Mouse (Mus musculus) hindbrain, postnatal 0 days (tissue): ENCODE data around the gene Cnfn. TPM values are rescaled to one million over a fixed set of nuclear protein-coding genes. Genes with fewer than 3 reads are reported as not detected.
"Not testable (repeated sequence)": the region's sequence is repeated elsewhere in the genome, so short reads cannot be mapped to it uniquely, and the experiment has no call there.

ENCODE experiments used
- ATAC-seq: fragments of 200-750 bp; cut with Nextera tagmentation; 2 replicates; pipeline ENCODE4 v1.8.0; 2017; ENCODE audit warnings: mild to moderate bottlenecking, moderate TSS enrichment, moderate library complexity
- DNase-seq: peaks from one replicate; pipeline ENCODE4 v3.0.0-alpha.2; 2015; ENCODE audit warnings: low spot score
- H3K27ac ChIP-seq: fragments of 300-500 bp; sonication (generic); 2 replicates; pipeline ENCODE4 v1.5.1; 2014; ENCODE audit warnings: mild to moderate bottlenecking
- H3K27me3 ChIP-seq: fragments of 300-500 bp; sonication (generic); 2 replicates; pipeline ENCODE4 v1.6.1; 2014; ENCODE audit warnings: low read length, mixed read lengths; ENCODE audit not compliant: insufficient read depth
- H3K36me3 ChIP-seq: fragments of 300-500 bp; sonication (generic); 2 replicates; pipeline ENCODE4 v1.6.1; 2014; ENCODE audit warnings: low read length, mixed read lengths; ENCODE audit not compliant: insufficient read depth
- H3K4me1 ChIP-seq: fragments of 300-500 bp; sonication (generic); 2 replicates; pipeline ENCODE4 v1.6.1; 2014; ENCODE audit warnings: antibody characterized with exemption, low read length, mixed read lengths; ENCODE audit not compliant: insufficient read depth
- H3K4me2 ChIP-seq: fragments of 300-500 bp; sonication (generic); 2 replicates; pipeline ENCODE4 v1.6.1; 2014; ENCODE audit warnings: low read depth, mild to moderate bottlenecking, low read length, moderate library complexity, mixed read lengths
- H3K4me3 ChIP-seq: fragments of 300-500 bp; sonication (generic); 2 replicates; pipeline ENCODE4 v1.5.1; 2014; ENCODE audit warnings: low read length
- H3K9ac ChIP-seq: fragments of 300-500 bp; sonication (generic); replicated peaks from 2 replicates; pipeline ENCODE4 v1.6.1; 2014; ENCODE audit warnings: mild to moderate bottlenecking, low read length, moderate library complexity, mixed read lengths
- H3K9me3 ChIP-seq: fragments of 300-500 bp; sonication (generic); 2 replicates; pipeline ENCODE4 v1.6.1; 2016; ENCODE audit warnings: low read length, mixed read lengths
- CTCF ChIP-seq: IDR thresholded peaks from 2 replicates; pipeline ENCODE4 v1.5.1; 2016; ENCODE audit warnings: antibody characterized with exemption, control low read depth, low read depth
- WGBS: fragments of 180-500 bp; shearing (Covaris S2); extraction: QIAGEN DNeasy Blood & Tissue Kit; methylation state at CpG from one replicate; pipeline ENCODE4 v1.1.7; 2014; 5-methylcytosine and 5-hydroxymethylcytosine counted together
- polyA plus RNA-seq: library from polyadenylated mRNA; unstranded; fragments of >200 nt; fragmentation: Nextera tagmentation; extraction: Ambion mirVana; gene quantifications from 2 replicates; pipeline ENCODE4 v1.2.1, GENCODE M21; 2015
- total RNA-seq: library from RNA; depleted of rRNA; stranded (reverse); fragments of >200 nt; gene quantifications from 2 replicates; pipeline ENCODE4 v1.2.3, GENCODE M21; 2014

Cnfn gene
- total and polyA plus RNA-seq, 2 experiments from 2014 or later, result 0.30 TPM; not detected in 1

DNA sequence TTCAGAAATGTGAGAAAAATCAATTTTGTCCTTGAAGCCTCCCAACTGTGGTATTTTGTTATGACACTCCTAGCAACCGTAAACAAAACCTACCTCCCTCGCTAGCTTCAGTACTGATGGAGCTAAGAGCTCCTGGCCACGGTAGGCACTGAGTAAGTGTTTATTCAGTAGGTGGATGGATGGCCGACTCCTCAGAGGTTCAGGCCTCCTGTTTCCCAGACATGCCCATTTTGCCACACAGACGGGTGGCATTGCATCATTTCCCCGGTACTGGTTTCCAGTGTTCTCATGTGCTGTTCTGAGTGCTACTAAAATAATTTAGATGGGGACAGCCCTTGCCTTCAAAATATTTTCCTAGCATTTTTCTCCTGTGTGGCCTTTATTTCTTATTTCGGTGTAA, 36.9 kb upstream of the Cnfn start:
- Histone ChIP-seq H3K27me3 (no peaks in the 10 kb centered on the region), H3K4me3 (no peak overlapping the region), H3K36me3 (no peaks in the 10 kb centered on the region), H3K27ac (no peak overlapping the region), H3K9ac (no peak overlapping the region), H3K4me1 (no peaks in the 10 kb centered on the region), H3K4me2 (no peak overlapping the region), H3K9me3 (no peaks in the 10 kb centered on the region)
- TF ChIP-seq CTCF, result no peak
- no peak for ATAC-seq
- 89% methylated on average over 7 of the region's 7 CpGs for WGBS
- no peak for DNase-seq

GRCm38 (mm10) chr7:25402671-25403101, 33.2 kb upstream of the Cnfn start:
- Histone ChIP-seq H3K4me3 (no peak overlapping the region), H3K9me3 (no peaks in the 10 kb centered on the region), H3K36me3 (no peaks in the 10 kb centered on the region), H3K4me2 (no peak overlapping the region), H3K9ac (no peak overlapping the region), H3K27ac (no peak overlapping the region), H3K27me3 (no peaks in the 10 kb centered on the region), H3K4me1 (no peaks in the 10 kb centered on the region)
- DNase-seq, result peak; percentile 30
- peak; percentile 64 for TF ChIP-seq CTCF
- 1% methylated on average over 2 of the region's 2 CpGs for WGBS
- no peak for ATAC-seq

GRCm38 (mm10) chr7:25401986-25402385, 32.5 kb upstream of the Cnfn start:
- no peak for TF ChIP-seq CTCF

GRCm38 (mm10) chr7:25401551-25401950, 32.0 kb upstream of the Cnfn start:
- no peaks in the 10 kb centered on the region for H3K9me3 ChIP-seq
- 68% methylated on average over 2 of the region's 2 CpGs for whole genome bisulfite sequencing
- peaks cover 3% of the 10 kb centered on the region; the same call in 1 of the 2 replicates for H3K4me1 ChIP-seq
- no peaks in the 10 kb centered on the region for H3K36me3 ChIP-seq
- H3K9ac ChIP-seq, result no peak overlapping the region
- DNase-seq (no peak), ATAC-seq (no peak)
- H3K27me3 ChIP-seq, result no peaks in the 10 kb centered on the region
- TF ChIP-seq CTCF, result no peak
- H3K27ac ChIP-seq, result no peak overlapping the region
- H3K4me3 ChIP-seq, result no peak overlapping the region
- H3K4me2 ChIP-seq, result no peak overlapping the region

More at GRCm38 (mm10) chr7:25401986-25402385, 32.5 kb upstream of the Cnfn start:
- no peak for ATAC-seq
- no peak overlapping the region for H3K4me3 ChIP-seq
- no peaks in the 10 kb centered on the region for H3K36me3 ChIP-seq
- no peak overlapping the region for H3K9ac ChIP-seq
- H3K4me2 ChIP-seq, result no peak overlapping the region
- H3K27ac ChIP-seq, result no peak overlapping the region
- H3K27me3 ChIP-seq, result no peaks in the 10 kb centered on the region
- no peaks in the 10 kb centered on the region for H3K9me3 ChIP-seq
- WGBS, result 34% methylated on average over 5 of the region's 5 CpGs
- no peaks in the 10 kb centered on the region for H3K4me1 ChIP-seq
- no peak for DNase-seq

DNA sequence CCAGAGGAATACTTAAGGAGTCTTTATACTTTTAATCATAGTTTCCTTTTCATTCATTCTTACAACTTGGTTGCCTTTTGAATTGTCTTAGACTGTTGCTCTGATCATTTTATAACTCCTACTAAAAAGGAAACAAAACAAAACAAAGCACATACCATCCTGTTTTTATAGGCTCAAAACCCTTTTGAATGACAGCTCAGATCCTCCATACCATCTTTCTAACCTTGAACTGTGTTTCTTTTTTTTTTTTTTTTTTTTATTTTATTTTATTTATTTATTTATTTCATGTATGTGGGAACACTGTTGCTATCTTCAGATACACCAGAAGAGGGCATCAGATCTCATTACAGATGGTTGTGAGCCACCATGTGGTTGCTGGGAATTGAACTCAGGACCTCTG, 29.5 kb upstream of the Cnfn start:
- H3K4me1 ChIP-seq, result peaks cover 15% of the 10 kb centered on the region
- H3K4me2 ChIP-seq, H3K4me3 ChIP-seq, H3K9me3 ChIP-seq, H3K27me3 ChIP-seq, ATAC-seq, H3K27ac ChIP-seq, DNase-seq, H3K36me3 ChIP-seq, H3K9ac ChIP-seq: not testable (repeated sequence)

DNA sequence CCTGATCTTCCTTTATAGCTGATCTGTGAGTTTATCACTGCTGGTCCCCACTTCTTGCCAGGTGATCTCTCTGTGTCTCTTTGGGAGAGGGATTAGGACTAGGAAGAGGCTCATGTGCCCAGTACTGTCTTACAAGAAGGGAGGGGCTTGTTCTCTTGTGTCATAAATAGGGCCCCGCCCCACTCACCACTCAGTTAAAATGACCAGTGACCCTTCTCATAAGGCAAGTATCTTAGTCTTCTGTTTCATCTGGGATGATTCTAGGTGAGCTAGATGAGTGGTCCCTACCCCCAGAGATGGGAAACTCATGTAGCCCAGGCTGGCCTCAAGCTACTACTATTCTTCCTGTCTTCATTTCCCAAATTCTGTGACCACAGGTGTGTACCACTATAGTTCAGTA, 29.1 kb upstream of the Cnfn start, which contains the start of gene Lipe:
Gene Lipe (minus strand): TSS at position 101 of the 400 bp plus-strand sequence.
- ATAC-seq (no peak), DNase-seq (no peak)
- no peaks in the 10 kb centered on the region for H3K36me3 ChIP-seq
- no peak within 1 kb of the TSS for H3K4me2 ChIP-seq
- no peak within 1 kb of the TSS for H3K27ac ChIP-seq
- no peaks in the 10 kb centered on the region for H3K9me3 ChIP-seq
- no peaks in the 10 kb centered on the region for H3K27me3 ChIP-seq
- TF ChIP-seq CTCF, result no peak
- 97% methylated on average over 1 of the region's 1 CpGs for WGBS
- H3K4me1 ChIP-seq, result peaks cover 20% of the 10 kb centered on the region
- H3K9ac ChIP-seq, result no peak within 1 kb of the TSS
- H3K4me3 ChIP-seq, result no peak within 1 kb of the TSS

DNA sequence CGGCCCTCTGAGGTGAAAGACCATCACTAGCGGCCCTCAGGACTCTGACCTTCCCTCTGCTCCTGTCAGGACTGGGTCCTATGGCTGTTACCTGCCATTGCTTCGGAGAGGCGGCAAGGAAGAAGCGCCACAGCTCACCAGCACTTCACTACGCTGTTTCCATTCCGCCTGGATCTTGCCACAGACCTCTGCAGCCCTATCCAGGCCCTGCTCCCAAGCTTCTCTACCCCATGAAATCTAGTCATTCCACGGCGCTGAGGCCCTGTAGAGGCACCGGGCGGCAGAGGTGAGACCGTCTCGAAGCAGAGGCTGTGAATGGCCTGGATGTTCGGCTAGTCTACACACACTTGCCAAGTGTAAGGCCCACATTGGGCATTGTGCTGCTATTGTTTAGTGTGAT, 27.1 kb upstream of the Cnfn start:
- no peak for ATAC-seq
- Histone ChIP-seq H3K27ac (peak overlapping the region; percentile 75; the same call in 1 of the 2 replicates), H3K4me1 (peaks cover 29% of the 10 kb centered on the region), H3K36me3 (no peaks in the 10 kb centered on the region), H3K9me3 (no peaks in the 10 kb centered on the region), H3K27me3 (no peaks in the 10 kb centered on the region), H3K4me2 (peak overlapping the region; percentile 82), H3K9ac (0 out of 2 replicates have a peak overlapping the region, but pooled peaks have one; percentile 63), H3K4me3 (peak overlapping the region; percentile 64)
- TF ChIP-seq CTCF, result no peak
- WGBS, result 90% methylated on average over 14 of the region's 14 CpGs
- DNase-seq, result no peak
